Mouse (Mus musculus) olfactory bulb, adult 2 months (tissue): ENCODE measurements at regions not wholly inside any gene's neighbourhood (a gene's known extent, or its start where the extent isn't known, plus 50 kb on each side); places are given as distances from the start of the nearest gene placed in this dataset.

ENCODE experiments used
- H3K27ac ChIP-seq: fragments of 200-500 bp; 2 replicates; pipeline ENCODE4 v1.5.1; 2012; ENCODE audit warnings: low read depth, low read length; ENCODE audit not compliant: insufficient read depth
- H3K4me1 ChIP-seq: fragments of 200-500 bp; 2 replicates; pipeline ENCODE4 v1.6.1; 2012; ENCODE audit warnings: low read length; ENCODE audit not compliant: control insufficient read depth, insufficient read depth
- H3K4me3 ChIP-seq: fragments of 200-500 bp; 2 replicates; pipeline ENCODE4 v1.5.1; 2012; ENCODE audit warnings: mild to moderate bottlenecking, low read depth, low read length, moderate library complexity; ENCODE audit not compliant: insufficient read depth
- CTCF ChIP-seq: fragments of 200-500 bp; IDR thresholded peaks from 2 replicates; pipeline ENCODE4 v1.5.1; 2012; ENCODE audit warnings: low read depth, mild to moderate bottlenecking, low read length, moderate library complexity; ENCODE audit not compliant: insufficient read depth
- POLR2A ChIP-seq: fragments of 200-500 bp; IDR thresholded peaks from 2 replicates; pipeline ENCODE4 v1.6.1; 2012; ENCODE audit warnings: mild to moderate bottlenecking, low read depth, low read length, moderate library complexity; ENCODE audit not compliant: insufficient read depth
- WGBS: fragments of 180-500 bp; shearing (Covaris S2); methylation state at CpG from one replicate; pipeline ENCODE4 v1.1.7; 2018; 5-methylcytosine and 5-hydroxymethylcytosine counted together

DNA sequence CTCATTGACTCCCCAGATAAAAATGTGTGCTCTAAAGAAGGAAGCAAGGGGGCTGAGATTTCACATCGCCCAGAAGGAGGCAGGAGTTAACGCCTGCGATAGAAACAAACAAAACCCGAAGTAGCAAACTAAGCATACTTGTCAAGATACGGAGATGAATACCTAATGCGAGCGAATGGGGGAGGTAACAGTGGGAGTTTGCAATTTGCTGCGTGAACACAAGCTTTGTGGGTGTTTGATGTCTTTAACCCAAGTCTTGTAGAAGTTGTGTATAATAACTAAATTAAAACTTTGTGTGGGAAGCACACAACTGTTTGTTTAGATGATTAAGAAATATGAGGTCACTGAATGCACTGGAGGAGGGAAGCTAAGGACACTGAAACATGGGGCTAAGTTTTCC, 269.0 kb upstream of the 9630041A04Rik start:
- no peaks in the 10 kb centered on the region for H3K4me1 ChIP-seq
- no peak overlapping the region for H3K27ac ChIP-seq
- H3K4me3 ChIP-seq = no peak overlapping the region
- WGBS = 46% methylated on average over 8 of the region's 8 CpGs
- TF ChIP-seq CTCF = no peak
- no peak for TF ChIP-seq POLR2A

DNA sequence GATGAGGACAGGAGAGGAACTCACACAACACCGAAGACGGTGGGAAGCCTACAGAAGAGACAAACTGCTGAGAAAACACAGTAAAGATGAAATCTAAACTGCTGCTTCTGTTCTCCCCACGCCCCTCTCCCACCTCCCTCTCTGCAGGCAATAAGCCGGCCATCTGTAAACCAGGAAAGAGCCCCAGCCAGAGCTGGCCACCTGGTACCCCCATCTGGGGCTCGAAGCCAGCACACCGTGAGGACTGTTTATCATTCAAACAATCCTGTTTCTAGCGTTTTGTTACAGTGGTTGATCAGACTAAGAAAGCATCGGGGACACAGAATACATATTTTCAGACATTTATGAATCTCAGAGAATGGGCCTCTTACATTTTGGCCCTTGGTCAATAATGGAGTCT, 270.0 kb upstream of the 9630041A04Rik start:
- TF ChIP-seq POLR2A = no peak
- no peak for TF ChIP-seq CTCF
- Histone ChIP-seq H3K27ac (no peak overlapping the region), H3K4me1 (no peaks in the 10 kb centered on the region), H3K4me3 (no peak overlapping the region)
- WGBS = 88% methylated on average over 8 of the region's 8 CpGs

DNA sequence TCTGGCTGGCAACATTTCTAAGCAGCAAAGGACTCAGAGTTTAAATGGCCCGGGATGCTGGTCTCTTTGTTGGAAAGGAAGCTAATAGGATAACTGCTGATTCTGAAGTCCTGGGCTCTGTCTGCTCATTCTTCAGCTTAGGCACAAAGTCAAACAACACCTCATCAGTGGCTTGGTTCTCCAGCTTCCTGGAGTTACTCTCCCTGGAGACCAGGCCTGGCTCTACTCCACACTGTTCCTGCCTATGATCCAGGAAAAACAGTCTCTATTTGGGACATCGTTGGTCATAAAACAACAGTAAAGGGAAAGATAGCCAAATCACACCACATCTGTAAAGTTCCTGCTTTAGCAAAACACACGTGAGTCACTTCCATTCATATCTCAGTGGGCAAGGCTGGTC, 271.3 kb upstream of the 9630041A04Rik start:
- TF ChIP-seq POLR2A (no peak), CTCF (no peak)
- no peak overlapping the region for H3K4me3 ChIP-seq
- no peaks in the 10 kb centered on the region for H3K4me1 ChIP-seq
- 77% methylated on average over 3 of the region's 3 CpGs for WGBS
- no peak overlapping the region for H3K27ac ChIP-seq

DNA sequence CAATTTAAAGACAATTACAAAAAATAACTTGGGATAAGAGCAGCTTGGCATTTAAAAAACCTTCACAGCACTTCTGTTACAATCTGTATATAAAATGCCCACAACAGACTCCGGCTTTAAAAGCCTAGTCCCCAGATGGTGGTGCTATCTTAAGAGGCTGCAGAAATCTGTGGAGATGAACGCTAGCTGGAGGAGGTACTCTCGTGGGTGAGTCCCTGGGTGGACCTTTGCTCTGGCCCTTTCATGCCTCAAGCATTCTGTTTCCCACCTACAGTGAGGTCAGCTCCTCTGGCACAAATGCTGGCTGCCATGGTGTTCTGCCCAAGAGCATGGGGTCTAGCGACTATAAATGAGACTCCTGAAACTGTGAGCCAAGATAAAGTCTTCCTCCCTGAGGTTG, 280.6 kb upstream of the 9630041A04Rik start:
- TF ChIP-seq POLR2A (no peak), CTCF (no peak)
- Histone ChIP-seq H3K4me1 (no peaks in the 10 kb centered on the region), H3K4me3 (no peak overlapping the region), H3K27ac (no peak overlapping the region)
- WGBS = 94% methylated on average over 4 of the region's 4 CpGs

DNA sequence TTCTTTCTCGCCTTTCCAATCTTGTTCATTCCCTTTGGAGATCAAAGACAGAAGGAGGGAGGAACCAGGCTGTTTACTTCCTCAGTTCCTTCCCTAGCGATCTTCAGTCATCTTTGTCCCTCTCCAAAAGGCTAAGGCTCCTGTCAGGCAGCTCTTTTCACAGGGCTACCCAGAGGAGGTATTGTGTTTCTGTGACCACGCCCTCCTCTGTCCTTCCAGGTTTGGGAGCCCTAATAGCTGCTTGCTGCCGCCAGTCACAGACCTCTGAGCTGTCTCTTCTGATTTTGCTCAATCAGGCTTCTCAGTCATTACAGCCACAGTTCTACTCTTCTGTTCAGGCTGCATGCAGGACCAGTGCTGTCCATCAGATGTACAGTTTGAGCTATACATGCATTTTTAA, 290.9 kb upstream of the 9630041A04Rik start:
- TF ChIP-seq CTCF = no peak
- no peak for TF ChIP-seq POLR2A
- H3K4me1 ChIP-seq = no peaks in the 10 kb centered on the region
- H3K27ac ChIP-seq = no peak overlapping the region
- 63% methylated on average over 4 of the region's 4 CpGs for WGBS
- no peak overlapping the region for H3K4me3 ChIP-seq

DNA sequence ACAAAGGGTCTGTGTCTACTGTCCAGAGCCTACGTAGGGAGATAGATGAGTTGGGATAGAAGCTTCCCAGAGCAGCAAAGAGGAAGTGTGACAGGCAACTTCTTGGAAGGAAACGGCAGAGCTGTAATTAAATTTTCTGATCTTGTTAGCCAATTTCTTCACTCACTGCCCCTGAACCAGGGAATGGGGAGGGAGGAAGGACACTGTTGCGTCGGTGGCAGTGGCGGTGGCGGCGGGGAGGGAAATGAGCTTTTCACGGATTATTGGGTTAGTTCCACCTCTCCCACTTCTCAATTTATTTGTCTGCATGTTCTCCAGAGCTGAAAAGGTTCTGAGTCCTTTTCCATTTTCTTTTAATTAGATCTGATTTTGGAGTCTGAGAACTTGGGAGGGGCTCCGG, 298.4 kb upstream of the 9630041A04Rik start:
- H3K4me1 ChIP-seq = no peaks in the 10 kb centered on the region
- WGBS = 59% methylated on average over 9 of the region's 9 CpGs
- no peak overlapping the region for H3K4me3 ChIP-seq
- H3K27ac ChIP-seq = no peak overlapping the region
- TF ChIP-seq CTCF = no peak
- no peak for TF ChIP-seq POLR2A

DNA sequence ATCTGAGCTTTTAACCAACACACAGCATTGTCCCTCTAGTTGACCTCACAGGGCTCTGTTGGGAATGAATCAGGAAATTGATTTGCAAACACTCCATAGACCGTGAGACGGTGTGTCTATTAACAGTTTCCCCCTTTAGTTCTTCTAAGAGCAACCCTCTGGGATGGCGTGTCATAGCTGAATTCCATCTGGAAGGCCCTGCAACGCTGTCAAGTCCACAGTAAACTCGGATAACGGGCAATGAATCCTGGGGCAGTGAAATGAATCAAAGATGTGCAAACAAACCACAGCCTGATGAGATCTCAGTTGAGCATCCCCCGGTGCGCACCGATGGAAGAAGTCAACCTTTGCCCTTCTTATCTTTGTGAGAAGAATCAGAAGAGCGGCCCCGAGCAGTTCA, 302.3 kb upstream of the 9630041A04Rik start:
- Histone ChIP-seq H3K4me3 (no peak overlapping the region), H3K27ac (no peak overlapping the region), H3K4me1 (no peaks in the 10 kb centered on the region)
- TF ChIP-seq POLR2A (no peak), CTCF (no peak)
- 93% methylated on average over 11 of the region's 11 CpGs for WGBS

DNA sequence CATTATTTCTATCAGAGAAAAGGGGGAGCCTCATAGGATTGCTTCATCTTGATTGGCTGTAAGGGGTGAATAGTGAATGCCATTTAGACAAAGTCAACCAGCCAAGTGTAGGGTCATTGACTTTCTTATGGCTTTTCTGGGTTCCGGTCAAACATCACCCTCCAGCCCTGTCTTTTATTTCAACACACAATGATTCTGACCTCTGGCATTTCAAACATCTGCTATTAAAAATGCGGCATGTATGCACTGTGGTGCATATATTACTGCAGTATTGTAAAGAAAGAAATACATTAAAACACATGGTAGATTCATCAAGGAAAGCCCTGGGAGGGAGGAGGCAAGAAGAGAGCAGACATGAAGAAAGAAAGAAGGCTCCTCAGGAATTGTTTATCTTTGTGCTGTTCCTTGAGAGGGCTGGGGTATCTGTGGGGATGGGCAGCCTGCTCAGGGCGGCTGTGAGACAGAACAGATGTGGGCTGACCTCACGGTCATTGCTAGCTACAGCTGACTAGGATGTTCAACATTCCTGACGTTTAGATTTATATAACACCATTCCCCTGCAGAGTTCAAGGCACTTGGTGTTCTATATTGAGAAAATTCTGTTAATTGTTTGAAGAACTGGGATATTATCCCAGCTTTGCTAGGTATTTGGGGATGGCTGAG, 303.5 kb upstream of the Ppp2r3a start:
- TF ChIP-seq POLR2A (no peak), CTCF (no peak)
- H3K4me1 ChIP-seq = no peaks in the 10 kb centered on the region
- 79% methylated on average over 5 of the region's 5 CpGs for WGBS
- H3K4me3 ChIP-seq = no peak overlapping the region
- no peak overlapping the region for H3K27ac ChIP-seq

DNA sequence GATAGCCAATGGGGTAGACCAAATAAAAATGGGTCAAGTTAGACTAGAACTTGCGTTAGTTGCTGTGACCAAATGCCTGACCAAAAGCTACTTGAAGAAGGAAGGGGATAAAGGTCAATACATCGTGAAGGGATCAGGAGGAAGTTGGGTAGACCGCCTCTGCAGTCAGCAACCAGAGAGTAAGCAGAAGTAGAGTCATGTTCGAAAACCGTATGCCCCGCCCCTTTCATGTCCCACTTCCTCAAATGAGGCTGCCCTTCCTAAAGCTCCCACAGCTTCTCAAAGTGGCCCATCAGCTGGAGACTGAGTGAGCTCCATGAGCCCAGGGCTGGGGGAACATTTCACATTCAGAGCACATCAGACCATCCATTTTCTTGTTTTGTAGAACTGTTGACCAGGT, 301.2 kb upstream of the Ppp2r3a start:
- TF ChIP-seq POLR2A = no peak
- TF ChIP-seq CTCF = no peak
- no peak overlapping the region for H3K4me3 ChIP-seq
- no peaks in the 10 kb centered on the region for H3K4me1 ChIP-seq
- H3K27ac ChIP-seq = no peak overlapping the region
- 95% methylated on average over 6 of the region's 6 CpGs for WGBS

DNA sequence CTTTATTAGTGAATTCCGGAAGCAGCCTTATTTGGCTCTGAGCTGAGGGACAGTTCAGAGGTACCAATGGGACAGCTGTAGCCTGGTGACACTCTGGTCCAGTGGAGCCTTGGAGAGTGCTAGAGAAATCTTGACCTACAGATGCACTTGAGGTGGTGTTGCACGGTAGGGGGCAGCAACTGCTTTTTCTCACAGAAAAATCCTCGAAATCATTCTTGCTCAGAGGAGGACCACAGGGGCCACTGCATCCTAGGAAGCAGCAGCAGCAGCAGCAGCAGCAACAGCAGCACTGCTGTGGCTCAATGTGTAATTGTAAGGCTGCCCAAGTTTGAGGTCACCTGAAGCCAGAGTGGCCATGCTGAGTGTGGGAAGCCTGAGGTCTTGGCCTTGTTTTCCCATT, 299.7 kb upstream of the Ppp2r3a start:
- Histone ChIP-seq H3K27ac (no peak overlapping the region), H3K4me3 (no peak overlapping the region), H3K4me1 (no peaks in the 10 kb centered on the region; the same call in 1 of the 2 replicates)
- TF ChIP-seq CTCF = no peak
- no peak for TF ChIP-seq POLR2A
- WGBS = 78% methylated on average over 3 of the region's 3 CpGs
